Mouse (Mus musculus) intestine, postnatal 0 days (tissue): ENCODE results near the gene Ddrgk1. TPM values are rescaled to one million over a fixed set of nuclear protein-coding genes. Genes with fewer than 3 reads are reported as not detected.

Source experiments
- ATAC-seq: fragments of 200-750 bp; cut with Nextera tagmentation; 2 replicates; pipeline ENCODE4 v1.8.0; 2017; ENCODE audit warnings: mild to moderate bottlenecking, moderate TSS enrichment, moderate library complexity
- H3K27ac ChIP-seq: fragments of 300-500 bp; sonication (generic); 2 replicates; pipeline ENCODE4 v1.5.1; 2014; ENCODE audit warnings: mild to moderate bottlenecking, low read depth, low read length, moderate library complexity
- H3K27me3 ChIP-seq: fragments of 300-500 bp; sonication (generic); replicated peaks from 2 replicates; pipeline ENCODE4 v1.6.1; 2014; ENCODE audit warnings: low read length, mixed read lengths; ENCODE audit not compliant: control insufficient read depth, insufficient read depth
- H3K36me3 ChIP-seq: fragments of 300-500 bp; sonication (generic); 2 replicates; pipeline ENCODE4 v1.6.1; 2014; ENCODE audit warnings: mild to moderate bottlenecking, moderate library complexity; ENCODE audit not compliant: control insufficient read depth, insufficient read depth
- H3K4me1 ChIP-seq: fragments of 300-500 bp; sonication (generic); replicated peaks from 2 replicates; pipeline ENCODE4 v1.6.1; 2014; ENCODE audit warnings: antibody characterized with exemption, low read length, mixed read lengths; ENCODE audit not compliant: control insufficient read depth, insufficient read depth
- H3K4me2 ChIP-seq: fragments of 300-500 bp; sonication (generic); replicated peaks from 2 replicates; pipeline ENCODE4 v1.6.1; 2014; ENCODE audit warnings: low read depth, mild to moderate bottlenecking, moderate library complexity
- H3K4me3 ChIP-seq: fragments of 300-500 bp; sonication (generic); 2 replicates; pipeline ENCODE4 v1.5.1; 2014; ENCODE audit warnings: low read depth, low read length
- H3K9ac ChIP-seq: fragments of 300-500 bp; sonication (generic); 2 replicates; pipeline ENCODE4 v1.6.1; 2014; ENCODE audit warnings: mild to moderate bottlenecking, low read depth, low read length
- H3K9me3 ChIP-seq: fragments of 300-500 bp; sonication (generic); 2 replicates; pipeline ENCODE4 v1.6.1; 2016; ENCODE audit warnings: mixed run types; ENCODE audit not compliant: control insufficient read depth
- CTCF ChIP-seq: sonication (generic); IDR thresholded peaks from 2 replicates; pipeline ENCODE4 v1.5.1; 2016; ENCODE audit warnings: low read depth, mild to moderate bottlenecking, control low read depth, antibody characterized with exemption, moderate library complexity
- WGBS: fragments of 180-500 bp; shearing (Covaris S2); extraction: QIAGEN DNeasy Blood & Tissue Kit; methylation state at CpG from one replicate; pipeline ENCODE4 v1.1.7; 2014; 5-methylcytosine and 5-hydroxymethylcytosine counted together
- polyA plus RNA-seq: library from polyadenylated mRNA; unstranded; fragments of >200 nt; fragmentation: Nextera tagmentation; extraction: Ambion mirVana; gene quantifications from 2 replicates; pipeline ENCODE4 v1.2.1, GENCODE M21; 2015

The Ddrgk1 gene
- polyA plus RNA-seq, 1 experiment from 2014 or later = 118 TPM

- WGBS = 96% methylated on average over 6 of the region's 6 CpGs
- no peaks in the 10 kb centered on the region for H3K9me3 ChIP-seq
- H3K27me3 ChIP-seq = no peaks in the 10 kb centered on the region
- no peak for TF ChIP-seq CTCF
- H3K4me2 ChIP-seq = no peak overlapping the region
- H3K36me3 ChIP-seq = peaks cover 76% of the 10 kb centered on the region
- no peaks in the 10 kb centered on the region for H3K4me1 ChIP-seq
- no peak overlapping the region for H3K4me3 ChIP-seq
- H3K9ac ChIP-seq = no peak overlapping the region
- no peak for ATAC-seq
- H3K27ac ChIP-seq = no peak overlapping the region
These were observed 15.4 kb upstream of the Ddrgk1 start for GRCm38 (mm10) chr2:130679899-130680298.

GRCm38 (mm10) chr2:130679154-130679553, 14.7 kb upstream of the Ddrgk1 start:
- Histone ChIP-seq H3K4me1 (no peaks in the 10 kb centered on the region), H3K27me3 (no peaks in the 10 kb centered on the region), H3K4me2 (no peak overlapping the region), H3K4me3 (no peak overlapping the region), H3K9ac (no peak overlapping the region), H3K27ac (no peak overlapping the region), H3K36me3 (peaks cover 81% of the 10 kb centered on the region), H3K9me3 (no peaks in the 10 kb centered on the region)
- 93% methylated on average over 12 of the region's 12 CpGs for WGBS
- ATAC-seq = no peak
- no peak for TF ChIP-seq CTCF

GRCm38 (mm10) chr2:130677211-130677610, 12.8 kb upstream of the Ddrgk1 start:
- TF ChIP-seq CTCF = no peak
- H3K27ac ChIP-seq = no peak overlapping the region
- no peaks in the 10 kb centered on the region for H3K4me1 ChIP-seq
- no peak overlapping the region for H3K9ac ChIP-seq
- 81% methylated on average over 10 of the region's 10 CpGs for WGBS
- H3K36me3 ChIP-seq = peaks cover 88% of the 10 kb centered on the region
- no peak overlapping the region for H3K4me3 ChIP-seq
- H3K4me2 ChIP-seq = no peak overlapping the region
- no peaks in the 10 kb centered on the region for H3K27me3 ChIP-seq
- H3K9me3 ChIP-seq = no peaks in the 10 kb centered on the region
- no peak for ATAC-seq

- peaks cover 4% of the 10 kb centered on the region for H3K4me1 ChIP-seq
- H3K36me3 ChIP-seq = peaks cover 13% of the 10 kb centered on the region; the same call in 1 of the 2 replicates
- peak within 1 kb of the TSS; percentile 61 for H3K9ac ChIP-seq
- peak; percentile 88 for TF ChIP-seq CTCF
- H3K9me3 ChIP-seq = no peaks in the 10 kb centered on the region
- H3K27ac ChIP-seq = peak within 1 kb of the TSS; percentile 62
- WGBS = 1% methylated on average over 31 of the region's 31 CpGs
- peak; percentile 65 for ATAC-seq
- peak within 1 kb of the TSS; percentile 69 for H3K4me3 ChIP-seq
- H3K27me3 ChIP-seq = no peaks in the 10 kb centered on the region
- H3K4me2 ChIP-seq = peak within 1 kb of the TSS; percentile 82
These were observed 3.1 kb upstream of the Ddrgk1 start, which contains the start of gene Itpa for GRCm38 (mm10) chr2:130667559-130667958. Itpa (plus strand) TSS chr2:130667610.

GRCm38 (mm10) chr2:130663342-130663741, 1.1 kb downstream of the Ddrgk1 start:
- no peak for ATAC-seq
- peaks cover 42% of the 10 kb centered on the region for H3K36me3 ChIP-seq
- WGBS = 89% methylated on average over 11 of the region's 11 CpGs
- H3K27me3 ChIP-seq = no peaks in the 10 kb centered on the region
- H3K4me1 ChIP-seq = peaks cover 4% of the 10 kb centered on the region
- no peak overlapping the region for H3K27ac ChIP-seq
- H3K9ac ChIP-seq = peak overlapping the region; percentile 89; the same call in 1 of the 2 replicates
- no peak for TF ChIP-seq CTCF
- H3K4me2 ChIP-seq = peak overlapping the region; percentile 70
- H3K9me3 ChIP-seq = no peaks in the 10 kb centered on the region
- H3K4me3 ChIP-seq = no peak overlapping the region; the same call in 1 of the 2 replicates

- WGBS = 95% methylated on average over 10 of the region's 10 CpGs
- no peak overlapping the region for H3K27ac ChIP-seq
- ATAC-seq = no peak
These were observed 5.9 kb downstream of the Ddrgk1 start for GRCm38 (mm10) chr2:130658530-130658929.

GRCm38 (mm10) chr2:130657541-130657940, 6.9 kb downstream of the Ddrgk1 start:
- Histone ChIP-seq H3K4me3 (no peak overlapping the region), H3K4me2 (no peak overlapping the region), H3K9ac (no peak overlapping the region), H3K27me3 (no peaks in the 10 kb centered on the region), H3K4me1 (no peaks in the 10 kb centered on the region), H3K9me3 (no peaks in the 10 kb centered on the region), H3K27ac (no peak overlapping the region), H3K36me3 (peaks cover 85% of the 10 kb centered on the region)
- no peak for ATAC-seq
- 90% methylated on average over 6 of the region's 6 CpGs for WGBS
- no peak for TF ChIP-seq CTCF

More at GRCm38 (mm10) chr2:130658530-130658929, 5.9 kb downstream of the Ddrgk1 start:
- Histone ChIP-seq H3K9me3 (no peaks in the 10 kb centered on the region), H3K36me3 (peaks cover 86% of the 10 kb centered on the region), H3K27me3 (no peaks in the 10 kb centered on the region), H3K9ac (no peak overlapping the region), H3K4me2 (no peak overlapping the region), H3K4me1 (no peaks in the 10 kb centered on the region), H3K4me3 (no peak overlapping the region)
- no peak for TF ChIP-seq CTCF
